Mouse (Mus musculus) embryonic facial prominence, embryonic 12.5 days (tissue): ENCODE data around the gene Prelid1. TPM values are rescaled to one million over a fixed set of nuclear protein-coding genes. Genes with fewer than 3 reads are reported as not detected.

ENCODE experiments used
- ATAC-seq: fragments of 200-750 bp; cut with Nextera tagmentation; 2 replicates; pipeline ENCODE4 v1.8.0; 2017; ENCODE audit not compliant: insufficient number of reproducible peaks, insufficient read depth, low FRiP score, low TSS enrichment
- H3K27ac ChIP-seq: fragments of 300-500 bp; sonication (generic); 2 replicates; pipeline ENCODE4 v1.5.1; 2016; ENCODE audit warnings: mild to moderate bottlenecking
- H3K27me3 ChIP-seq: fragments of 300-500 bp; sonication (generic); 2 replicates; pipeline ENCODE4 v1.6.1; 2016; ENCODE audit warnings: mild to moderate bottlenecking, moderate library complexity
- H3K36me3 ChIP-seq: fragments of 300-500 bp; sonication (generic); 2 replicates; pipeline ENCODE4 v1.6.1; 2016; ENCODE audit warnings: mild to moderate bottlenecking
- H3K4me1 ChIP-seq: fragments of 300-500 bp; sonication (generic); 2 replicates; pipeline ENCODE4 v1.6.1; 2016
- H3K4me2 ChIP-seq: fragments of 300-500 bp; sonication (generic); replicated peaks from 2 replicates; pipeline ENCODE4 v1.6.1; 2016; ENCODE audit warnings: mild to moderate bottlenecking, moderate library complexity
- H3K4me3 ChIP-seq: fragments of 300-500 bp; sonication (generic); 2 replicates; pipeline ENCODE4 v1.5.1; 2016; ENCODE audit warnings: mild to moderate bottlenecking
- H3K9ac ChIP-seq: fragments of 300-500 bp; sonication (generic); 2 replicates; pipeline ENCODE4 v1.6.1; 2016; ENCODE audit warnings: mild to moderate bottlenecking, moderate library complexity
- H3K9me3 ChIP-seq: fragments of 300-500 bp; sonication (generic); 2 replicates; pipeline ENCODE4 v1.6.1; 2016; ENCODE audit warnings: mild to moderate bottlenecking, moderate library complexity
- WGBS: fragments of 180-500 bp; shearing (Covaris S2); methylation state at CpG from one replicate; pipeline ENCODE4 v1.1.7; 2016; 5-methylcytosine and 5-hydroxymethylcytosine counted together
- polyA plus RNA-seq: library from polyadenylated mRNA; unstranded; fragments of >200 nt; fragmentation: Nextera tagmentation; extraction: Ambion mirVana; gene quantifications from 2 replicates; pipeline ENCODE4 v1.2.1, GENCODE M21; 2016

The Prelid1 gene
- polyA plus RNA-seq, 1 experiment from 2014 or later = 368 TPM

DNA sequence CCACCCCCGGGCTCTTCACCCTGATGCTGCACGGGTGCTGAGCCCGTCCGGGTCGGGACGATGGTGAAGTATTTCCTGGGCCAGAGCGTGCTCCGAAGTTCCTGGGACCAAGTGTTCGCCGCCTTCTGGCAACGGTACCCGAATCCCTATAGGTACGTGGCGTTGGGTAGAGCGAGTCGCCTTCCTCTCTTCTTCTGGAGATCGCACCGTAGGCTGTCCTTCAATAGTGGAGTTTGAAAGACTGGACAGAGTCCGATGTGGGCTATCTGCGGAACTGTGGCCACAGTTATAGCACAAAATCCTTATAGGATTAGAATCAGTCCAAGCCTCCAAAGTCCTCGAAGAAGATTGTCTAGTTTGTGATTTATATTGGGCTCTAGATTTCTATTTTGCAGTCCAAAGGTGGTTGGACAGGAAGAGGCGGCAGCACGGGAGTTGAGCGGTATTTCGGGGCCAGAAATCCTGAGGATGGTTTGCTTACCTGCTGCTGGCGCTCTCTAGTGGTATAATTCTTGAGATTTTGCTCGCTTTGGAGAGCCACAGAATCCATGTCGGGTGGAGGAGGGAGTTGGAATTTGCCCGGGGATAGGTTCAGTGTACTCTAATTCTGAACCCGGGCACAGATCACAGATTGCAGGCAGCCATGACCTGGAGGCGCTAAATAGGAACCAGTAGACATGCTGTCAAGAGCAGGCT is 2.0 kb downstream of the Prelid1 start:
- H3K4me3 ChIP-seq = peak overlapping the region; percentile 96
- no peaks in the 10 kb centered on the region for H3K27me3 ChIP-seq
- H3K36me3 ChIP-seq = peaks cover 61% of the 10 kb centered on the region
- WGBS = 1% methylated on average over 31 of the region's 31 CpGs
- H3K4me1 ChIP-seq = peaks cover 20% of the 10 kb centered on the region
- H3K9me3 ChIP-seq = no peaks in the 10 kb centered on the region
- no peak for ATAC-seq
- peak overlapping the region; percentile 93 for H3K9ac ChIP-seq
- peak overlapping the region; percentile 89 for H3K4me2 ChIP-seq
- peak overlapping the region; percentile 76 for H3K27ac ChIP-seq

DNA sequence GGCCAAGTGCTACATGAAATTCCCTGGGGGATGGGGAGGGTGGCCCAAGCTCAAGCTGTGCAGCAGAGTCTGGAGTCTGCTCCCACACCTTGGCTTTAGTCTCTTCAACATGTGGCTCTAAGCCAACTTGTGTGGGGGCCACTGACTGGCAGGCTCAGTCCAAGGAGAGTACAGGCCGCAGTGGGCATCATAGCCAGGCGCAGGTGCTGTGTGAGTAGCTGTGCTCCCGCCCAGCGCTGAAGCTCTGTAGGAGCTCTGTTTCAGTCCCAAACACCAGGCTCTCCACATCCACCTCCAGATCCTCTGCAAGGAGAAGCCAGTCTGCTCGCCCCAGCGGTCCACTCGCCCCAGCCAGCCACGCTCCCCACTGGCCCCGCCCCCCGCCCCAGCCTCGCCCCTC is 5.3 kb downstream of the Prelid1 start:
- peaks cover 44% of the 10 kb centered on the region for H3K4me1 ChIP-seq
- no peaks in the 10 kb centered on the region for H3K27me3 ChIP-seq
- WGBS = 87% methylated on average over 11 of the region's 11 CpGs
- peaks cover 30% of the 10 kb centered on the region for H3K36me3 ChIP-seq
- H3K9me3 ChIP-seq = no peaks in the 10 kb centered on the region
- no peak overlapping the region for H3K27ac ChIP-seq
- ATAC-seq = no peak
- H3K4me3 ChIP-seq = no peak overlapping the region
- no peak overlapping the region for H3K4me2 ChIP-seq
- H3K9ac ChIP-seq = no peak overlapping the region

DNA sequence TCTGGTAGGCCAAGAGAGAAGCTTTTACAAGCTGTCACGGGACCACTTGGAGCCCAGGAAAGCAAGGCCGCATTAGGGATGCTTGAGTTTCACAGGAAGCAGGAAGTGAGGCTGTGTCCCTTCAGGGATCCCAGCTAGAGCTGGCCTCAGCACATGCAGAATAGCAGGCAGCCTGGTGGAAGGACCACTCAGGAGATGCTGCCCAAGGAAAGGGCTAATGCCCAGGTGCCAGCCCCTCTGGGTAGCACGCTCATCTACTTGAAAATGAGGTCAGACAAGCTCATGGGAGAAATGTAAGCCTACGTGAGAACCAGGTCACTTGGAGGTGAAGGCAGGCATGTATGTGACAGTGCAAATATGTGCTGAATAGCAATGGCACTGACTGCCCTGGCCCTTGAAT is 6.9 kb downstream of the Prelid1 start:
- 0 out of 2 replicates have a peak overlapping the region, but pooled peaks have one; percentile 4 for H3K27ac ChIP-seq
- no peak for ATAC-seq
- 0 out of 2 replicates have a peak overlapping the region, but pooled peaks have one; percentile 2 for H3K9ac ChIP-seq
- WGBS = 59% methylated on average over 4 of the region's 4 CpGs
- peaks cover 29% of the 10 kb centered on the region for H3K36me3 ChIP-seq
- H3K4me2 ChIP-seq = no peak overlapping the region
- no peaks in the 10 kb centered on the region for H3K9me3 ChIP-seq
- no peak overlapping the region for H3K4me3 ChIP-seq
- H3K4me1 ChIP-seq = peaks cover 42% of the 10 kb centered on the region
- no peaks in the 10 kb centered on the region for H3K27me3 ChIP-seq

DNA sequence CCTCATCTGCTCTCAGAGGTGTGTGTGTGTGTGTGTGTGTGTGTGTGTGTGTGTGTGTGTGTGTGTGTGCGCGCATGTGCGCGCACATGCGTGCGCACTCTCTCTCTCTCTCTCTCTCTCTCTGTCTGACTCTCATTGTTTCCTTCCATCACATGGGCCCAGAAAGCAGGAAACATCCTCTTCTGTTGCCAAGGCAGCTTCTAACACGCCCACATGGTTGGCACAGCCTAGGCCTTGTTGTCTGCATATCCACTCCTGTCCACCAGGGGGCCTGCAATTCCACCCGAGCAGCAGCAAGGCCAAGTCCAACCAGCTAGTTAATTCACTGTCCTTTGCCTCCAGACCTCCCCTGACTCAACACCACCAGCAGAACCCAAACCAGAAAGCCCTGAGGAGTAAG is 7.3 kb downstream of the Prelid1 start:
- Histone ChIP-seq H3K27me3 (no peaks in the 10 kb centered on the region), H3K4me1 (peaks cover 42% of the 10 kb centered on the region), H3K36me3 (peaks cover 29% of the 10 kb centered on the region), H3K9me3 (no peaks in the 10 kb centered on the region), H3K4me3 (peak overlapping the region; percentile 65), H3K27ac (no peak overlapping the region), H3K4me2 (peak overlapping the region; percentile 87), H3K9ac (no peak overlapping the region)
- ATAC-seq = no peak
- 63% methylated on average over 7 of the region's 8 CpGs for WGBS

DNA sequence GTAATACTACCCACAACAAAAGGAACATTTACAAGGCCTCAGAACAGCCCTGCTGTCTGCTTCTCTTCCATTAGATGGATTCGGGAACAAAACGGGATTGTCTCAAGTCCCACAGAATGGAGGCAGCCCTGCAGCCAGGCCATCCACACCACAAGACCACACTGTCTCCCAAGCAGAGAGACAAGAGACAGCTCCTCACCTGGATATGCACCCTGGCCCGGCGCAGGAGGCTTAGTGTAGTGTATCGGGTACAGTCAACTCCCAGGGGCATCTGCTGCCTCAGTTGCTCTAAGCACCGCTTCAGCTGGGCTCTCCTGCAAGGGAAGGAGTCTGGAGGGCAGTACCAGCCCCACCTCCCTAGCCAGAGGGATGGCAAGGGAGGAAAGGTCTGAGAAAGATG is 7.9 kb downstream of the Prelid1 start:
- H3K27ac ChIP-seq = no peak overlapping the region
- 84% methylated on average over 6 of the region's 6 CpGs for WGBS
- H3K4me2 ChIP-seq = peak overlapping the region; percentile 87
- peak overlapping the region; percentile 65 for H3K4me3 ChIP-seq
- H3K36me3 ChIP-seq = peaks cover 29% of the 10 kb centered on the region
- H3K27me3 ChIP-seq = no peaks in the 10 kb centered on the region
- H3K4me1 ChIP-seq = peaks cover 37% of the 10 kb centered on the region
- no peak for ATAC-seq
- H3K9me3 ChIP-seq = no peaks in the 10 kb centered on the region
- H3K9ac ChIP-seq = peak overlapping the region; percentile 74

DNA sequence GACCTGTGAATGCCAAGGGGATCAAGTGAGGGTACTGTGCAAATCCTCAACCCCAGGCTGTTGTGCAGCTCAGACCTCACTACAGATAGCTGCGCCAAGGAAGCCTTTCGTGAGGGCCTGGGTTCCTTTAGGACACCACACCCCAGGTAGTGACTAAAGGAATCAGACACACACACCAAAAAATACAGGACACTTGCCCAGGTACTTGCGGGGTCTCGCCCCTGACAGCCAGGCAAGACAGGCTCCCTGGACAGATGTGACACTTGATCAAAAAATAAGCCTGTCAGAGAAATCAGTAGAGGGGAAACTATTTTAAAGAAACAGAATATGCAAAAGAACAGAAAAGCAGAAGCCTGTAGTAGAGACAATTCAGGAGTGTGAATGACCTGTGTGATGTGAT is 8.3 kb downstream of the Prelid1 start:
- peaks cover 32% of the 10 kb centered on the region for H3K4me1 ChIP-seq
- no peaks in the 10 kb centered on the region for H3K9me3 ChIP-seq
- no peak overlapping the region for H3K27ac ChIP-seq
- peak overlapping the region; percentile 74 for H3K9ac ChIP-seq
- 80% methylated on average over 4 of the region's 4 CpGs for WGBS
- no peak for ATAC-seq
- peak overlapping the region; percentile 65 for H3K4me3 ChIP-seq
- H3K36me3 ChIP-seq = peaks cover 25% of the 10 kb centered on the region
- H3K4me2 ChIP-seq = peak overlapping the region; percentile 87
- H3K27me3 ChIP-seq = no peaks in the 10 kb centered on the region

DNA sequence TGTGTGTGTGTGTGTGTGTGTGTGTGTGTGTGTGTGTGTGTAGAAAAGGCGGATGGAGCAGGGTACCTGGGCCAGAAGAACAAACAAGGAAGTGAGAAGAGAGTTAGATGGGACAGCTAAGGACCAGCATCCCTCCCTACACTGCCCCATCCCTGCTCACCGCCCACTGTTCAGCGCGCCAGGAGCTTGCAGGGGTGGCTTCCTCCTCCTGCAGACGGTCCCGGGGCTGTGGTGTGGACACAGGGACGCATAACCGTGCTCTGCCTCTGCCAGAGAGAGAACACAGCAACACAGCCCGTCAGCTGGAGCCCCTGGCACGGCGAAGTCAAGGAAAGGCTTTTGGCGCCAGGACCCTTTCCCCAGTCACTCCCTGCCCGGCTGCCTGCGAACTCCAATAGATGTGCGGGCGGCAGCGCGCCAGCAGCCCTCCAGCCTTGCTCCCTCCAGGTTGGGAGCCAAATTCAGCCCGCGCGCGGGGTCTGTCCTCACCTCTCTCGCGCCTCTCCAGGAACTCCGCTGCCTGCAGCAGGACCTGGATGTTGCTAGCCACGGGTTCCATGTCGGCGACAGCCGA is 8.9 kb downstream of the Prelid1 start:
- Histone ChIP-seq H3K4me2 (peak overlapping the region; percentile 87), H3K9ac (peak overlapping the region; percentile 74), H3K4me1 (peaks cover 31% of the 10 kb centered on the region), H3K27me3 (no peaks in the 10 kb centered on the region), H3K4me3 (peak overlapping the region; percentile 65), H3K9me3 (no peaks in the 10 kb centered on the region), H3K36me3 (peaks cover 19% of the 10 kb centered on the region), H3K27ac (peak overlapping the region; percentile 95)
- ATAC-seq = peak; percentile 19
- WGBS = 2% methylated on average over 29 of the region's 29 CpGs

DNA sequence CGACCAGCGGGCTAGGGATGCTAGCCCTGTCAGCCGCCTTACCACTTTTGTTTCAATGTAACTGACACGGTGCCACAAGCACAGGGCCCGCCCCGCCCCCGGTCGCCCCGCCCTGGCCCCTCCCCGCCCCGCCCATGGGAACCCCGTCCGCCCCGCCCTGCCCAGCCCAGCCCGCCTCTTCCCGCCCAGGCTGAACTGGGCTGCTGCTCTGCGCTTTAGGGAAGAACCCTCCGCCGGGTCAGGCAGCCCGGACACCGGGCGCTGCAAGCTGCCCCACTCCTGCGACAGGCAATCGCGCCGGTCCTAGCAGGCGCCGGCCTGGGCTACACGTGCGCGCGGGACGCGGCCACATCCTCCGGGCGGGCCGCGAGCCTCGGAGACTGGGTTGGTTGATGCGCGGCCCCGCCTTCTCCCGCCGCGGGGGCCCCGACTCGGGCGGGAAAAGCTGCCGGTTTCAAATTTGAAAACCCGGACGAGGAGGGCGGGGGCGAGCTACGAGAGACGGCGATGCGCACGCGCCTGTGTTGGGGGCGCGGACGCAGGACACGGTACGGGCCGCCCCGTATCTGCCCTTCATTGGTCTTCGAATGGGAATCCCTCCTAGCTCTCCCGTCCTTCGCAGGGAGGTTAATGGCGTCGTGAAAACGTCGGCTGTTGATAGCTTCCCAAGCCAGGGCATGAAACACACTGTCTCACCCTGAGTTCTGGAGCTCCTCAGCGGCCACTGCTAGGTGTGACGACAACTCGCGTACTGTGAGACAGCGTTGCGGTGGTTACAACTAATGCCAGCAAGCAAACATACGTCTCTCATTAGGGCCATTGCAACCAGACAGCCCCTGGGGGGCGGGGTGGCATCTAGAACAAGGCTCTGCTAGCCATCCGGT is 9.6 kb downstream of the Prelid1 start, which contains the start of gene Mxd3:
Gene Mxd3, minus strand, starts transcription at position 141 of the 884 bp plus-strand sequence.
- peaks cover 31% of the 10 kb centered on the region for H3K4me1 ChIP-seq
- peak within 1 kb of the TSS; percentile 87 for H3K4me2 ChIP-seq
- peak; percentile 85 for ATAC-seq
- H3K36me3 ChIP-seq = peaks cover 14% of the 10 kb centered on the region
- no peaks in the 10 kb centered on the region for H3K9me3 ChIP-seq
- peak within 1 kb of the TSS; percentile 65 for H3K4me3 ChIP-seq
- under 1% methylated on average over 82 of the region's 82 CpGs for WGBS
- H3K27me3 ChIP-seq = no peaks in the 10 kb centered on the region
- H3K27ac ChIP-seq = peak within 1 kb of the TSS; percentile 95
- peak within 1 kb of the TSS; percentile 74 for H3K9ac ChIP-seq

DNA sequence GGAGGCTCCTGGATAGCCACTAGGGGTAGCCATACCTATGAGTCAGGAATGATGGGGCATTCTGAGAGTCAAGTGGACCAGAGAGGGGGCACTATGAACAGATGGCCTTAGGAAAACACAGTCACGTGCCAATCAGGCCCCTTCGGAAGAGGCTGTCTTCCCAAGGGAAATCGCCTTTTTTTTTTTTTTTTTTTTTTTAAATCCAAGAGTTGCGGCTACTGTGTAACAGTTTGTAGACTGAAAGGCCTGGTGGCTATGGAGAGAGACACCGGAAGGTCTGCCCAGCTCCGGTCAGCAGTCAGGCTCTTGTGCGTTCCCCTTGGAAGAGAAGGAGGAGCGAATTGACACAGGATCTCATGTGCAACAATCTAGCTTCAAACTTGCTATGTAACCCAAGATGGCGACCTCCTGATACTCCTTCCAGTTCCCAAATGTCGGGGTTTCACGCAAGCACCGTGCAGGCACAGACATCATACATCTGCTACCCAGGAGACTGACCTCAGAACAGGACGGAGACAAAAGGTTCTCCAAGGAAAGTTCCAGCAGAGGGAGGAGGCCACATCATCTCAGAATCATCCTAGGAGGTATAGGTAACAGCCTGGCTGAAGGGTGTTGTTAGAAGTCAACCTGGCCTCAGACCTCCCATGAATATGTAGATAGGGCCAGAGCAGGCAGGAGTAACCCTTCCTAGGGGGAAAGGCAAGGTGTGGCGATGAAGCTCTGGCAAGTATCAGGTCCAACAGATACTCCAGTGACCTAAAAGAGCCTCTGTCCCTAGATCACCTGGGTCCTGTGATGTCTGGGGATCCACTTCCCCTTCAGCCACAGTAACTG is 10.5 kb downstream of the Prelid1 start:
- no peak for ATAC-seq
- 37% methylated on average over 14 of the region's 14 CpGs for WGBS
- Histone ChIP-seq H3K4me3 (peak overlapping the region; percentile 65), H3K9me3 (no peaks in the 10 kb centered on the region), H3K36me3 (peaks cover 6% of the 10 kb centered on the region), H3K27me3 (no peaks in the 10 kb centered on the region), H3K4me1 (peaks cover 31% of the 10 kb centered on the region), H3K4me2 (peak overlapping the region; percentile 87), H3K9ac (peak overlapping the region; percentile 33; the same call in 1 of the 2 replicates), H3K27ac (peak overlapping the region; percentile 95)

DNA sequence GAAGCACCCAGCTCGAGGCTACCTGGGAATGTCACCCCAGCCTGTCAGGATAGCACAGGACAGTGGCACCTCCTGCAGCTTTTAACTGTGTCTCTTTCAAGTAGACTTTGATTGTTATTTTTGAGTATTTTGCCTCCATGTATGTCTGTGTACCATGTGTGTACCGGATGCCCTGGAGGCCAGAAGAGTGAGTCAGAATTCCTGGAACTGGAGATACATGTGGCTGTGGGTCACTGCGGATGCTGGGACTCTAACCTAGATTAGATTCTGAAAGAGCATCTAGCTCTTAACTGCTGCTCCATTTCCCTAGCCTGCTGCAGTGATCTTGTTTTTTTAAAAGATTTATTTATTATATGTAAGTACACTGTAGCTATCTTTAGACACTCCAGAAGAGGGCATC is 12.0 kb downstream of the Prelid1 start:
- WGBS = 77% methylated on average over 3 of the region's 3 CpGs
- ATAC-seq = no peak
- H3K9ac ChIP-seq = no peak overlapping the region
- peaks cover 29% of the 10 kb centered on the region for H3K4me1 ChIP-seq
- H3K36me3 ChIP-seq = no peaks in the 10 kb centered on the region
- no peak overlapping the region for H3K27ac ChIP-seq
- no peaks in the 10 kb centered on the region for H3K9me3 ChIP-seq
- H3K4me3 ChIP-seq = no peak overlapping the region
- H3K27me3 ChIP-seq = no peaks in the 10 kb centered on the region
- H3K4me2 ChIP-seq = no peak overlapping the region

DNA sequence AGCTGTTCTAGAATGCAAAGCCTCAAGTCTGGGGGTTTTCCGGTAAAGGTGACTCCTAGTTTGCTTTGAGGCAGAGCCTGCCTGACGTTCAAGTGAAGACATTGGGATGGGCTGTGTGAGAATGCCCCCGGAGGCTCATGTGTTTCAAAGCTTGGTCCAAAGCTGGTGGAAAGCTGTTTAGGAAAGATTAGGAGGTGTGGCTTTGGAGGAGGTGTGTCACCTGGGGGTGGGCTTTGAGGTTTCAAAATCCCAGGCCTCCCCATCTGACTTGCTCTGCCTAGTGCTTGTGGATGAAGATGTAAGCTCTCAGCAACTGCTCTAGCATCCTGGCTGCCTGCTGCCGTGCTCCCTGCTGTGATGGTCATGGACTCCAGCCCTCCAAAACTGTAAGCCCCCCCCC is 15.4 kb downstream of the Prelid1 start:
- H3K27me3 ChIP-seq = no peaks in the 10 kb centered on the region
- no peak overlapping the region for H3K9ac ChIP-seq
- H3K4me1 ChIP-seq = peaks cover 3% of the 10 kb centered on the region; the same call in 1 of the 2 replicates
- 86% methylated on average over 4 of the region's 4 CpGs for WGBS
- no peak overlapping the region for H3K4me3 ChIP-seq
- no peak for ATAC-seq
- H3K27ac ChIP-seq = no peak overlapping the region
- H3K36me3 ChIP-seq = no peaks in the 10 kb centered on the region
- no peaks in the 10 kb centered on the region for H3K9me3 ChIP-seq
- H3K4me2 ChIP-seq = no peak overlapping the region
